Mouse (Mus musculus) heart, embryonic 11.5 days (tissue): ENCODE results near the gene D330020A13Rik. TPM values are rescaled to one million over a fixed set of nuclear protein-coding genes. Genes with fewer than 3 reads are reported as not detected.

Source experiments
- ATAC-seq: fragments of 200-750 bp; cut with Nextera tagmentation; replicated peaks from 2 replicates; pipeline ENCODE4 v1.8.0; 2017; ENCODE audit warnings: moderate library complexity; ENCODE audit not compliant: insufficient number of reproducible peaks, low FRiP score, low TSS enrichment
- H3K27ac ChIP-seq: fragments of 300-500 bp; sonication (generic); 2 replicates; pipeline ENCODE4 v1.5.1; 2014; ENCODE audit warnings: mild to moderate bottlenecking, low read depth, low read length
- H3K27me3 ChIP-seq: fragments of 300-500 bp; sonication (generic); 2 replicates; pipeline ENCODE4 v1.6.1; 2014; ENCODE audit warnings: mild to moderate bottlenecking, low read length, mixed read lengths; ENCODE audit not compliant: control insufficient read depth, insufficient read depth
- H3K36me3 ChIP-seq: fragments of 300-500 bp; sonication (generic); 2 replicates; pipeline ENCODE4 v1.6.1; 2014; ENCODE audit warnings: mild to moderate bottlenecking, low read length, moderate library complexity, mixed read lengths; ENCODE audit not compliant: control insufficient read depth, insufficient read depth
- H3K4me1 ChIP-seq: fragments of 300-500 bp; sonication (generic); 2 replicates; pipeline ENCODE4 v1.6.1; 2014; ENCODE audit warnings: low read length; ENCODE audit not compliant: control insufficient read depth, insufficient read depth
- H3K4me2 ChIP-seq: fragments of 300-500 bp; sonication (generic); 2 replicates; pipeline ENCODE4 v1.6.1; 2014; ENCODE audit warnings: mild to moderate bottlenecking, moderate library complexity
- H3K4me3 ChIP-seq: fragments of 300-500 bp; sonication (generic); 2 replicates; pipeline ENCODE4 v1.5.1; 2014; ENCODE audit warnings: low read depth, low read length
- H3K9ac ChIP-seq: fragments of 300-500 bp; sonication (generic); 2 replicates; pipeline ENCODE4 v1.6.1; 2014; ENCODE audit warnings: mild to moderate bottlenecking, low read depth, low read length, moderate library complexity
- H3K9me3 ChIP-seq: fragments of 300-500 bp; sonication (generic); replicated peaks from 2 replicates; pipeline ENCODE4 v1.6.1; 2016; ENCODE audit warnings: low read length; ENCODE audit not compliant: control insufficient read depth
- WGBS: fragments of 180-500 bp; shearing (Covaris S2); extraction: QIAGEN DNeasy Blood & Tissue Kit; methylation state at CpG from one replicate; pipeline ENCODE4 v1.1.7; 2014; ENCODE audit not compliant: insufficient replicate concordance; 5-methylcytosine and 5-hydroxymethylcytosine counted together
- polyA plus RNA-seq: library from polyadenylated mRNA; unstranded; fragments of >200 nt; fragmentation: Nextera tagmentation; extraction: Ambion mirVana; gene quantifications from 2 replicates; pipeline ENCODE4 v1.2.1, GENCODE M21; 2014

Gene D330020A13Rik
- polyA plus RNA-seq, result 0.26 and 0.34 TPM in 2 replicates

DNA sequence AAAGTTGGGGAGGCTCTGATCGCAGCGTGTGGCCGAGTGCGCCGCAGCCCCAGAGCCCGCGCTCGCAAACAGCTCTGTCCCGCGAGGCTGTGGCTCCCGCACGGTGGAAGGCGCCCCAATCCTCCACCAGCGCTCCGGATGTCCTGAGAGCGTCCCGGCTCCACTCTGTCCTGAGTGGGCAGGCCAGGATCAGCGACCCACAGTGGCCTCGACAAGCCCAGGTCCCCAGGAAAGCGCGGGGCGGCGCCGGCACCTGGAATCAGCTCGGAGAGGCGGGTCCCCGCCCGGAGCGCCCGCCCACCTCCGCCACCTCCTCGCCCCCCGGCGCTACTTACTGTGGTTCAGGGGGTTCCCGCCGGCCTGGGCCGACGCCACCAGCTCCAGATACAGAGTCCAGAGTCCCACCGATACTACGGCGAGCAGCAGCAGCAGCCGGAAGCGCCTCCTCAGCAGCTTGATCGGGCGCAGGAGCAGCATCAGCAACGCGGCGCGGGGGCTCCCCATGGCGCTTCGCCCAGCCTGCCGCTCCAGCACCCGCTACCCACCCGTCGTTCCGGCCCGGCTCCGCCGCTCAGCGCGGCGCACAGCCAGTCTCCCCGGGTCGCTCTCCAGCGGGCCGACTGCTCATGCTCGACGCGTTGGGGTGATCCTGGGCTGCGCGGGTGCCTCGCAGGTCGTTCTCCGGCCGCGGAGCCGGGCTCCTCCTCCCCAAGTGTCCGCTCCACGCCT lies at the start of gene D330020A13Rik, which contains the start of gene B4galnt3:
TSS of gene D330020A13Rik (plus strand) at position 309 of the 729 bp plus-strand sequence.
TSS of gene B4galnt3 (minus strand) at position 504 of the 729 bp plus-strand sequence.
- Histone ChIP-seq H3K9ac (peak within 1 kb of the TSS; percentile 65), H3K27ac (no peak within 1 kb of the TSS), H3K9me3 (0 out of 2 replicates have a peak, but pooled peaks cover 2% of the 10 kb centered on the region), H3K27me3 (peaks cover 33% of the 10 kb centered on the region), H3K4me2 (peak within 1 kb of the TSS; percentile 99), H3K4me1 (peaks cover 5% of the 10 kb centered on the region; the same call in 1 of the 2 replicates), H3K4me3 (peak within 1 kb of the TSS; percentile 68), H3K36me3 (no peaks in the 10 kb centered on the region)
- peak; percentile 42; the same call in 1 of the 2 replicates for ATAC-seq
- whole genome bisulfite sequencing, result under 1% methylated on average over 69 of the region's 79 CpGs

DNA sequence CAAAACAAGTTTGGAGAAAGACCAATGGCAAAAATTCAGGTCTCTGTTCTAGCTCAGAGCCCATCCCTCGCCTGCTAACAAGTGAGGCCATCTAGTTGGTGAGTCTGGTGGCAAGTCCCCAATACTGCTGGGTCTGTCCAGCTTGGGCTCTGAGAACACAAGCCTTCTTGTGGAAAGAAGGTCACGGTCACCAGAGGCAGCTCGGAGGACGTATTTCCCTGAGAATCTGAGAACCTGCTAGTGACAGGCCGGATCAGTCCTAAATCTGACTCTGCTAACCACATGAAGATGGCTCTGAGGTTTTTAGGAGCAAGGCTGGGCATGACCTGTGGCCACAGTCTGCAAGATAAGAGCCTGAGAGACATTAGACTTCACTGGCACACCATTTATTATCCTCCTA lies 47.5 kb upstream of the D330020A13Rik start:
- Histone ChIP-seq H3K4me1 (no peaks in the 10 kb centered on the region), H3K9me3 (no peaks in the 10 kb centered on the region), H3K36me3 (no peaks in the 10 kb centered on the region), H3K4me2 (no peak overlapping the region), H3K27ac (no peak overlapping the region), H3K4me3 (no peak overlapping the region), H3K9ac (no peak overlapping the region), H3K27me3 (no peaks in the 10 kb centered on the region)
- ATAC-seq, result no peak
- WGBS, result 76% methylated on average over 5 of the region's 5 CpGs

DNA sequence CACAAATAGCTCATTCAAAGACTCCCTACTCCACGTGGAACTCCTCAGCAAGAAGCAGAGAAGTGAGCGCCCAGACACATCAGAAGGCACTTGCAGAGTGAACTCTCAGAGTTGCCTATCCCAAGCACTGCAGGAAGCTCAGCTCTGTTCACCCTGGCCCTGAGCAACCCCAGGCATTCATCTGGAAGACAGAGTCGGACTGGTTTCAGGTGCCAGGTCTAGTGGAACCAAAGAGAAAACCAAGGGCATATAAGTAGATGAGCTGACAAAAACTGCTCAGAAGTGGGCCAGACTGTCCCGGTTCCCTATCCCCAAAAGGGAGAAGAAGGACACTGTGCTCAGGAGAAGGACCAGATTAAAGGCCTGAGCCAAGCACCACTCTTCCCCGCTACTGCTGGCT lies 44.3 kb upstream of the D330020A13Rik start:
- 68% methylated on average over 5 of the region's 5 CpGs for WGBS
- Histone ChIP-seq H3K36me3 (no peaks in the 10 kb centered on the region), H3K4me3 (no peak overlapping the region), H3K4me2 (no peak overlapping the region), H3K9me3 (no peaks in the 10 kb centered on the region), H3K27me3 (no peaks in the 10 kb centered on the region), H3K4me1 (no peaks in the 10 kb centered on the region), H3K27ac (no peak overlapping the region), H3K9ac (no peak overlapping the region)
- no peak for ATAC-seq

DNA sequence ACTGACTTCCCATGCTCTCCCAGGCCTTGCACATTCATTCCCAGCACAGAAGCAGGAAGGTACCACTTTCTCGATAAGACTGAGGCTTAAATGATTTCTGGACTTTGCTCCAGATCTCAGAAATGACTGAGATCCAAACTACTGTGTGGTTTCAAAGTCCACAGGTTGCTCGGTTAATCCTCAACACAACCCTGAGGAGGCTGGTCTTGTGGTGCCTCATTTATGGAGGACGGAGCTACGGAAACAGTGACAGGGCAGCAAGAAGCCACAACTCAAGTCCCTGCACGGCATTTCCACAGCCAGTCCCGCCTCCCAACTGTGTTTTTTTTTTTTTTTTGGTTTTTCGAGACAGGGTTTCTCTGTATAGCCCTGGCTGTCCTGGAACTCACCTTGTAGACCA lies 43.2 kb upstream of the D330020A13Rik start:
- no peak overlapping the region for H3K4me2 ChIP-seq
- H3K4me1 ChIP-seq, result no peaks in the 10 kb centered on the region
- H3K4me3 ChIP-seq, result no peak overlapping the region
- H3K36me3 ChIP-seq, result no peaks in the 10 kb centered on the region
- H3K9ac ChIP-seq, result no peak overlapping the region
- H3K27ac ChIP-seq, result no peak overlapping the region
- H3K27me3 ChIP-seq, result no peaks in the 10 kb centered on the region
- ATAC-seq, result no peak
- H3K9me3 ChIP-seq, result no peaks in the 10 kb centered on the region
- 82% methylated on average over 6 of the region's 7 CpGs for WGBS

DNA sequence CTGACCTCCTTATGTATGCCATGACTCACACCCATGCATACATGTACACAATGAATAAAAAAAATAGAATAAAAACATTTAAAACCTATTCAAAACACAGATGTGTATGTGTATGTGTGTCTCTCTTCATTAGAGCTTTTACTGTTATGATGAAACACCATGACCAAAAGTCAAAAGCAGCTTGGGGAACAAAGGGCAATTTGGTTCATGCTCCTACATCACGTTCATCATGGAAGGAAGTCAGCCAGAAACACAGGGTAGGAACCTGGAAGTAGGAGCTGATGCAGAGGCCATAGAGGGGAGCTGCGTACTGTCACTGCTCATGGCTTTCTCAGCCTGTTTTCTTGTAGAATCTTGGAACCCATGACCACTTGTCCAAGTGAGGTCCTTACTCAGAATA lies 41.4 kb upstream of the D330020A13Rik start:
- no peaks in the 10 kb centered on the region for H3K27me3 ChIP-seq
- no peaks in the 10 kb centered on the region for H3K4me1 ChIP-seq
- H3K4me3 ChIP-seq, result no peak overlapping the region
- ATAC-seq, result no peak
- H3K9ac ChIP-seq, result no peak overlapping the region
- H3K4me2 ChIP-seq, result no peak overlapping the region
- no peak overlapping the region for H3K27ac ChIP-seq
- WGBS, result 87% methylated on average over 2 of the region's 2 CpGs
- no peaks in the 10 kb centered on the region for H3K36me3 ChIP-seq
- H3K9me3 ChIP-seq, result no peaks in the 10 kb centered on the region

DNA sequence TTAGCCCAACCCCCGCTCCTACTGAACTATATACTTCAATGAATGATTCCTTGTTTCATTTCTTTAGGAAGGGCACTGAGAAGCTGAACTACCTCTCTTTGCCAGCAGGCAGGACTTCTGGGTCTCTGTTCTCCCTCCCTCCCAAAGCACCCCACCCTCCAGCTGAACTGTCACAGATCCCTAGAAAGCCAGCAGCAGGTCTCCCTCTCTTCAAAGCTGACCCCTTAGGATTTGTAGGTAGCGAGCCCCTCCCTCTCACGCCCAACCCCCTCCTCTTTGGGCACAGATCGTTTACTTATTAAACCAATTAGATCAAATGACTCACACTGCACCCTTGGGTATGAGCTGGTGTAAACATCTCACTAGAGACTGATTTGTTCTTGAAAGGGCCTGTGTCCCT lies 39.5 kb upstream of the D330020A13Rik start:
- no peak overlapping the region for H3K4me3 ChIP-seq
- WGBS, result 60% methylated on average over 4 of the region's 4 CpGs
- no peaks in the 10 kb centered on the region for H3K27me3 ChIP-seq
- H3K9me3 ChIP-seq, result no peaks in the 10 kb centered on the region
- no peaks in the 10 kb centered on the region for H3K4me1 ChIP-seq
- no peak overlapping the region for H3K27ac ChIP-seq
- H3K9ac ChIP-seq, result no peak overlapping the region
- H3K4me2 ChIP-seq, result no peak overlapping the region
- no peak for ATAC-seq
- H3K36me3 ChIP-seq, result no peaks in the 10 kb centered on the region

DNA sequence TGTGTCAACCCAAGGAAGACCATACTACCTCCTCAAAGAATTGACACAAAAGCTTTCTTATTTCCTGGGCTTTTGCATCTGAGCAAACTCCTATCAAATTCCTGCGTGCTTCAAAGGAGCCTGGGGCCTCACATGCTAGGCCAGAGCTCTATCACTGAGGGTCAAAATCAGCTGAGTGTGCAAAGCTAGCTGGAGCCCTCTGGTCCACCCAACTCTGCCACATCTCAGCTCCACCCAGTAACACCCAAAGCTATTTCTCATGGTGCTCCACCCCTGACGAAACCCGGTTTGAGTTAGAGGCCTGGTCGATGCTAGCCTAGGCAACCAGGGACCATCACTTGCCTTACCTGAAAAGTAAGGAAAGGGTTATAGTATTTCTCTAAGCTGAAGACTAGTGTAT lies 39.0 kb upstream of the D330020A13Rik start:
- H3K36me3 ChIP-seq, result no peaks in the 10 kb centered on the region
- H3K4me3 ChIP-seq, result no peak overlapping the region
- no peaks in the 10 kb centered on the region for H3K4me1 ChIP-seq
- H3K9me3 ChIP-seq, result no peaks in the 10 kb centered on the region
- no peak overlapping the region for H3K9ac ChIP-seq
- no peaks in the 10 kb centered on the region for H3K27me3 ChIP-seq
- ATAC-seq, result no peak
- WGBS, result 48% methylated on average over 4 of the region's 4 CpGs
- no peak overlapping the region for H3K27ac ChIP-seq
- H3K4me2 ChIP-seq, result no peak overlapping the region

DNA sequence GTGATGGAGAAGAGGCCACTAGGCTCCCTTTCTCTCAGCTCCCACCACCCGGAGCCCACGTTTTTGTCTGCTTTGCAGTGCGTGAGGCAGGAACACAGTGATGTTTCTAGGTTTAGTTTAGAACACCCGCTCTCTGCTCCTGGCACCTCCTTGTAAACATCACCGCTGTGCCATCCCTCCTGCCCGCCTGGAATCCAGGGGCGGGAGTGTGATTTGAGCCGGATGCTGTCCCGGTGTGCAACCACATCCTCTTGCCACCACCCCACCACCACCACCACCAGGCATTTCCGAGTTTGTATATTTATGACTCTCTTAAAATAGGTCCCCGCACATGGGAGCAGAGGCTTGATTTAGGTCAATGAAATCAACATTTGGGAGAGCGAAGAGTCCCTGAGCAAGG lies 38.5 kb upstream of the D330020A13Rik start:
- Histone ChIP-seq H3K4me3 (no peak overlapping the region), H3K27me3 (no peaks in the 10 kb centered on the region), H3K27ac (no peak overlapping the region), H3K36me3 (no peaks in the 10 kb centered on the region), H3K9ac (no peak overlapping the region), H3K4me1 (no peaks in the 10 kb centered on the region), H3K9me3 (no peaks in the 10 kb centered on the region), H3K4me2 (no peak overlapping the region)
- WGBS, result 85% methylated on average over 12 of the region's 12 CpGs
- no peak for ATAC-seq

DNA sequence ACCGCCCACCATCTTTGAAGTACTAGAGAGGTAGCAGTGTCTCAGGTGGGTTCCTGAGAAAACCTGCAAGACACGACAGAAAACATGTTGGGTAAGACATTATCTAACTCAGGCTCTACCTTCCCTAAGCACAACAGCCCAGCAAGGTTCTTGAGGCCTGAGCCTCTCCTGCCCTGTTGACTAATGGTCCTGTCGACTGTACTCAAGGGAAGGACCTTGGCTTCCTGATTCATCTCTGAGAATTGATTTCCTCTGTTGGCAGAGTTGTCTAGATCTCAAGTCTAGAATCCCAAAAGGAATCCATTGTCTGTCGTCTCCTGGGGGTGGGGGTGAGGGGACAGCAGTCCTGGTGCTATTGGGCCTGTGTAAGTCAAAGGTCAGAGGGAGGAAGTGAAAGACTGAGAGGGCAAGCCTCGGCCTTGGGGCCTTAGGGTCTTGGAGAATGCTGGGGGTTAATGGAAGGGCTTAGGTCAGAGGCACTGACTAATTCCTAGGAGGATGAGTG lies 37.7 kb upstream of the D330020A13Rik start:
- Histone ChIP-seq H3K4me1 (peaks cover 1% of the 10 kb centered on the region), H3K4me2 (no peak overlapping the region), H3K4me3 (no peak overlapping the region), H3K27ac (no peak overlapping the region), H3K36me3 (no peaks in the 10 kb centered on the region), H3K9ac (no peak overlapping the region), H3K27me3 (peaks cover under 1% of the 10 kb centered on the region; the same call in 1 of the 2 replicates), H3K9me3 (no peaks in the 10 kb centered on the region)
- WGBS, result 64% methylated on average over 5 of the region's 5 CpGs
- no peak for ATAC-seq
